In the genomic region with DNA sequence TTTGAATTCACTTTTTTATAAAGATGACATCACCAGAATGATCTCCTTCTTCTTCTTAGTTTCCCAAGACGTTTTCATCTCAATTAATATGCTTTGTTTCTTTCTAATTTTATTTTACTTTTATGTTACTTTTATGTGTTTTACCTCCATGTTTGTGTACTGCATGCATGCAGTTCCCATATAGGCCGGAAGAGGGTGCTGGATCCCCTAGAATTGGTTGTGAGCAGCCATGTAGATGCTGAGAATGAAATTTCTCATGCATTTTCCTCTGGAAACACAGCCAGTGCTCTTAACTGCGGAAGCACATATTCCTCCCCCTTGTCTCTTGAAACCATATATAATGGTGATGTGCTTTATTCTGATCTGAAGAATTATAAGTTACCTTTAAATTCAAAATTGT, we compare ENCODE assay signal across 9 mouse cellular contexts.
DNase-seq lines count a peak whose midpoint lies in the region; TF ChIP-seq lines count a peak whose summit lies in the region.
"Had no signal": no experiment of that assay in that cellular context is flagged by ENCODE, and none has a peak within 500 bp of the region (broad histone marks: within the 10 kb centered on the region; RNA-seq: fewer than 3 reads in every experiment).

No protein-coding gene starts in this region.

- H3K4me3 ChIP-seq in left cerebral cortex, adult 2 months: no peak overlapping the region

- peak; percentile 31 to 59 for DNase-seq in cerebellum, postnatal 14 days
- no peak for DNase-seq in cerebellum, adult 9-11 months
- no peak for DNase-seq in left cerebral cortex, adult 2 months (ENCODE audit: extremely low spot score in 1 of 2, low spot score in 2 of 2)
- no peak for DNase-seq in left cerebral cortex, adult 9 months (ENCODE audit: low spot score in 2 of 2)
- peak; percentile 38 for DNase-seq in 416B (ENCODE audit: low read depth)
- peak; percentile 15 for DNase-seq in c-Kit-positive CD71-positive TER-119-positive erythroid progenitor cells, embryonic 14.5 days (ENCODE audit: low spot score)
- DNase-seq in urinary bladder, postnatal 4 days (ENCODE audit: low spot score in 2 of 2): no peak
- DNase-seq in cerebellum, adult 18-20 months: no peak
- DNase-seq: adrenal gland, postnatal 10 days had no signal

- H3K27ac ChIP-seq in left cerebral cortex, adult 2 months: no peak overlapping the region

- intact Hi-C loops in left cerebral cortex, adult 2 months (cut with DNase I): no loop called here

- TF ChIP-seq CTCF in left cerebral cortex, adult 2 months (IDR thresholded peaks at IDR 0.05): peak; percentile 35

Comparison
In these comparisons a context has a peak if more than half of its experiments do, and no peak if none do; other contexts are left out.
1. DNase-seq: peak in cerebellum, postnatal 14 days (2 of 2), 416B (single experiment) and c-Kit-positive CD71-positive TER-119-positive erythroid progenitor cells, embryonic 14.5 days (single experiment); none in cerebellum, adult 9-11 months (single experiment), left cerebral cortex, adult 2 months (0 of 2), left cerebral cortex, adult 9 months (0 of 2), urinary bladder, postnatal 4 days (0 of 2) and cerebellum, adult 18-20 months (0 of 2).